Mouse (Mus musculus): ENCODE results near the gene Islr2. TPM values are rescaled to one million over a fixed set of nuclear protein-coding genes. Genes with fewer than 3 reads are reported as not detected.
"Not testable (repeated sequence)": the region's sequence is repeated elsewhere in the genome, so short reads cannot be mapped to it uniquely, and the experiment has no call there.

Islr2 gene
- 0.75 and 1.7 TPM in 2 replicates for polyA plus RNA-seq (2012; rRNA removed)

GRCm38 (mm10) chr9:58203516-58204447, at the start of gene Islr2, which contains the start of gene Islr:
Islr2 (minus strand) TSS chr9:58204319.
Islr (minus strand) TSS chr9:58204306.
- no peaks in the 10 kb centered on the region for H3K27me3 ChIP-seq (replicated peaks; ENCODE audit: control insufficient read depth, insufficient read depth, low read length)
- H3K4me3 ChIP-seq (ENCODE audit: insufficient read depth, low read depth, low read length): peak within 1 kb of the TSS; percentile 60
- TF ChIP-seq CTCF (conservative IDR thresholded peaks at IDR 0.05; ENCODE audit: insufficient read depth, insufficient read length, low read depth, low read length) (peak; percentile 62), POLR2A (IDR thresholded peaks at IDR 0.05; ENCODE audit: low read depth, low read length) (no peak)
- no peak within 1 kb of the TSS for H3K27ac ChIP-seq (ENCODE audit: insufficient read depth, low read depth, low read length)
- H3K4me1 ChIP-seq (ENCODE audit: control insufficient read depth, insufficient read depth, low read length): no peaks in the 10 kb centered on the region
- H3K36me3 ChIP-seq (ENCODE audit: control insufficient read depth, insufficient read depth, low read length): no peaks in the 10 kb centered on the region
- DNase-seq: peak; percentile 85
- WGBS: 8% methylated on average over 42 of the region's 42 CpGs

- H3K36me3 ChIP-seq (ENCODE audit: control insufficient read depth, insufficient read depth, low read length); DNase-seq; H3K27ac ChIP-seq (ENCODE audit: insufficient read depth, low read depth, low read length); H3K4me1 ChIP-seq (ENCODE audit: control insufficient read depth, insufficient read depth, low read length); H3K27me3 ChIP-seq (replicated peaks; ENCODE audit: control insufficient read depth, insufficient read depth, low read length): not testable (repeated sequence)
- WGBS: 55% methylated on average over 5 of the region's 5 CpGs
- H3K4me3 ChIP-seq (ENCODE audit: insufficient read depth, low read depth, low read length): peak overlapping the region; percentile 70
These were observed 49.6 kb upstream of the Islr2 start for GRCm38 (mm10) chr9:58253805-58254122.

GRCm38 (mm10) chr9:58253033-58253804, 49.1 kb upstream of the Islr2 start, which contains the start of gene Stoml1:
Stoml1 (plus strand) TSS chr9:58253164.
- DNase-seq: peak; percentile 98
- peaks cover 9% of the 10 kb centered on the region; the same call in 1 of the 2 replicates for H3K4me1 ChIP-seq (ENCODE audit: control insufficient read depth, insufficient read depth, low read length)
- WGBS: 2% methylated on average over 31 of the region's 31 CpGs
- H3K27me3 ChIP-seq (replicated peaks; ENCODE audit: control insufficient read depth, insufficient read depth, low read length): no peaks in the 10 kb centered on the region
- H3K27ac ChIP-seq (ENCODE audit: insufficient read depth, low read depth, low read length): peak within 1 kb of the TSS; percentile 44
- no peaks in the 10 kb centered on the region for H3K36me3 ChIP-seq (ENCODE audit: control insufficient read depth, insufficient read depth, low read length)
- peak; percentile 94 for TF ChIP-seq CTCF (conservative IDR thresholded peaks at IDR 0.05; ENCODE audit: insufficient read depth, insufficient read length, low read depth, low read length)
- peak; percentile 63 for TF ChIP-seq POLR2A (IDR thresholded peaks at IDR 0.05; ENCODE audit: low read depth, low read length)
- H3K4me3 ChIP-seq (ENCODE audit: insufficient read depth, low read depth, low read length): peak within 1 kb of the TSS; percentile 70

GRCm38 (mm10) chr9:58250730-58251129, 46.6 kb upstream of the Islr2 start:
- H3K27me3 ChIP-seq (replicated peaks; ENCODE audit: control insufficient read depth, insufficient read depth, low read length); H3K4me1 ChIP-seq (ENCODE audit: control insufficient read depth, insufficient read depth, low read length); DNase-seq; H3K36me3 ChIP-seq (ENCODE audit: control insufficient read depth, insufficient read depth, low read length); H3K4me3 ChIP-seq (ENCODE audit: insufficient read depth, low read depth, low read length): not testable (repeated sequence)
- peak overlapping the region; percentile 96 for H3K27ac ChIP-seq (ENCODE audit: insufficient read depth, low read depth, low read length)
- 95% methylated on average over 1 of the region's 1 CpGs for WGBS

GRCm38 (mm10) chr9:58250322-58250721, 46.2 kb upstream of the Islr2 start:
- TF ChIP-seq POLR2A (IDR thresholded peaks at IDR 0.05; ENCODE audit: low read depth, low read length) (no peak), CTCF (conservative IDR thresholded peaks at IDR 0.05; ENCODE audit: insufficient read depth, insufficient read length, low read depth, low read length) (no peak)
- no peaks in the 10 kb centered on the region for H3K36me3 ChIP-seq (ENCODE audit: control insufficient read depth, insufficient read depth, low read length)
- WGBS: 64% methylated on average over 8 of the region's 8 CpGs
- H3K27me3 ChIP-seq (replicated peaks; ENCODE audit: control insufficient read depth, insufficient read depth, low read length): no peaks in the 10 kb centered on the region
- H3K4me3 ChIP-seq (ENCODE audit: insufficient read depth, low read depth, low read length): no peak overlapping the region
- H3K4me1 ChIP-seq (ENCODE audit: control insufficient read depth, insufficient read depth, low read length): peaks cover 9% of the 10 kb centered on the region; the same call in 1 of the 2 replicates
- DNase-seq: no peak
- H3K27ac ChIP-seq (ENCODE audit: insufficient read depth, low read depth, low read length): peak overlapping the region; percentile 96

GRCm38 (mm10) chr9:58249592-58250192, 45.6 kb upstream of the Islr2 start, which contains the start of gene Pml:
Pml (minus strand) TSS chr9:58249786.
- Histone ChIP-seq H3K4me1 (ENCODE audit: control insufficient read depth, insufficient read depth, low read length) (peaks cover 9% of the 10 kb centered on the region; the same call in 1 of the 2 replicates), H3K36me3 (ENCODE audit: control insufficient read depth, insufficient read depth, low read length) (no peaks in the 10 kb centered on the region), H3K4me3 (ENCODE audit: insufficient read depth, low read depth, low read length) (peak within 1 kb of the TSS; percentile 91), H3K27me3 (replicated peaks; ENCODE audit: control insufficient read depth, insufficient read depth, low read length) (no peaks in the 10 kb centered on the region), H3K27ac (ENCODE audit: insufficient read depth, low read depth, low read length) (peak within 1 kb of the TSS; percentile 96)
- peak; percentile 90 for DNase-seq
- 0 out of 2 replicates have a peak, but pooled peaks have one; percentile 1 for TF ChIP-seq CTCF (conservative IDR thresholded peaks at IDR 0.05; ENCODE audit: insufficient read depth, insufficient read length, low read depth, low read length)
- peak; percentile 19 for TF ChIP-seq POLR2A (IDR thresholded peaks at IDR 0.05; ENCODE audit: low read depth, low read length)
- under 1% methylated on average over 16 of the region's 16 CpGs for WGBS
